Mouse (Mus musculus) lung, postnatal 0 days (tissue): Measurements from ENCODE around the gene Nprl2.

Source experiments
- CTCF ChIP-seq: IDR thresholded peaks from 2 replicates; pipeline ENCODE4 v1.5.1; 2016; ENCODE audit warnings: antibody characterized with exemption, mild to moderate bottlenecking
- EP300 ChIP-seq: IDR thresholded peaks from 2 replicates; pipeline ENCODE4 v1.6.1; 2016; ENCODE audit warnings: antibody characterized with exemption, mild to moderate bottlenecking, control low read depth

DNA sequence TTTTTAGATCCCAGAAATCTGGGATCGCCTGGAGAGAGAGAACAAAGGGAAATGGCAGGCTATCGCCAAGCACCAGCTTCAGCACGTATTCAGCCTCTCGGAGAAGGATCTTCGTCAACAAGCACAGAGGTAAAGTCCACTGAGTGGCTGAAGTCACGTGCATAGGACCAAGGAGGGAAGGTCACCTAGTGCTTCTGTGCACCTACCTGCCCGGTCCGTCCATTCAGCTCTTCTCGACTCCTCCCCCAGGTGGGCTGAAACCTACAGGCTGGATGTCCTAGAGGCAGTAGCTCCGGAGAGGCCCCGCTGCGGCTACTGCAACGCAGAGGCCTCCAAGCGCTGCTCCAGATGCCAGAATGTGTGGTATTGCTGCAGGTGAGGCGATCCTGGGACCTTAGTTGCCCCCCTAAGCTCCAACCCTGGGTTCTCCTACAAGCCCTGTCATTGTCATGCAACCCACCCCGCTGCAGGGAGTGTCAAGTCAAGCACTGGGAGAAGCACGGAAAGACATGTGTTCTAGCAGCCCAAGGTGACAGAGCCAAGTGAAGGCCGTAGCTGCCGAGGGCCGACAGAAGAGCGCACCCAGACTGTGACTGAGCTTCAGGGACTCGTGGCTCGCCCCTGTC, 8.6 kb downstream of the Nprl2 start:
- no peak for TF ChIP-seq CTCF
- TF ChIP-seq EP300 = no peak
